Mouse (Mus musculus) cerebellum, adult 11-12 months (tissue): Measurements from ENCODE around the gene Wtap.
"Not testable (repeated sequence)": the region's sequence is repeated elsewhere in the genome, so short reads cannot be mapped to it uniquely, and the experiment has no call there.

ENCODE experiments used
- DNase-seq: peaks from one replicate; pipeline ENCODE4 v3.0.0; 2022

Wtap gene

GRCm38 (mm10) chr17:12960331-12960873, 33.6 kb downstream of the Wtap start, which contains the start of gene Acat2:
Acat2 (minus strand) TSS chr17:12960747.
- DNase-seq = peak; percentile 96

DNA sequence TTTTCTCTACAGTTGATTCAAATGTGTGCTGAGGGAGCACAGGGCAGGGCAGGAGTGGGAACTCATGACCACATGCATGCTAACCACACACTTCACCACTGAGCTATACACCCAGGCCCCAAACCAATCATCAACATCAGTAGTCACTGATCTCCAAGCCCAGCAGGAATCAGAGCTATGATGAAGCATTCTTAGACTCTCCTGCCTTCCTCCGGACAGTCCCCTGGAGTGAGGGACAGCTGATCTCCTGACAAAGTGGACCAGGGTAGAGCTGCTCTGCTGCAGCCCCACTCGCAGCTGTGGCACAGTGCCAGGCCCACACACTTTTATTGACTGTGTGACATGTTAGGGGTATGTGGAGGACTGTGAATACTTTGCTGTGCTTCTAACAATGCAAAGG, 34.6 kb downstream of the Wtap start:
- DNase-seq = peak; percentile 52

- DNase-seq = no peak
These were observed 37.3 kb downstream of the Wtap start for GRCm38 (mm10) chr17:12956664-12957063.

DNA sequence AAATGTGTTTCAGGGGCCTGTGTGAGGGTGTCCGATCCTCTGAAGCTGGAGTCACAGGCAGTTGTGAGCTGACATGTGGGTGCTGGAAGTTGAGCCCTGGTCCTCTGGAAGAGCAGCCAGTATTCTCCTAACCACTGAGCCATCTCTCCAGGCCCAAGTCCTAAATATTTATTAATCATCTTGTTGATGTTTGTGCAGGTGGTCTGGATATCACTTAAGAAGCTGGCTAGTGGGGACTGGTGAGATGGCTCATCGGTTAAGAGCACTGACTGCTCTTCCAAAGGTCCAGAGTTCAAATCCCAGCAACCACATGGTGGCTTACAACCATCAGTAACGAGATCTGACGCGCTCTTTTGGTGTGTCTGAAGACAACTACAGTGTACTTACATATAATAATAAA, 44.3 kb downstream of the Wtap start:
- no peak for DNase-seq

DNA sequence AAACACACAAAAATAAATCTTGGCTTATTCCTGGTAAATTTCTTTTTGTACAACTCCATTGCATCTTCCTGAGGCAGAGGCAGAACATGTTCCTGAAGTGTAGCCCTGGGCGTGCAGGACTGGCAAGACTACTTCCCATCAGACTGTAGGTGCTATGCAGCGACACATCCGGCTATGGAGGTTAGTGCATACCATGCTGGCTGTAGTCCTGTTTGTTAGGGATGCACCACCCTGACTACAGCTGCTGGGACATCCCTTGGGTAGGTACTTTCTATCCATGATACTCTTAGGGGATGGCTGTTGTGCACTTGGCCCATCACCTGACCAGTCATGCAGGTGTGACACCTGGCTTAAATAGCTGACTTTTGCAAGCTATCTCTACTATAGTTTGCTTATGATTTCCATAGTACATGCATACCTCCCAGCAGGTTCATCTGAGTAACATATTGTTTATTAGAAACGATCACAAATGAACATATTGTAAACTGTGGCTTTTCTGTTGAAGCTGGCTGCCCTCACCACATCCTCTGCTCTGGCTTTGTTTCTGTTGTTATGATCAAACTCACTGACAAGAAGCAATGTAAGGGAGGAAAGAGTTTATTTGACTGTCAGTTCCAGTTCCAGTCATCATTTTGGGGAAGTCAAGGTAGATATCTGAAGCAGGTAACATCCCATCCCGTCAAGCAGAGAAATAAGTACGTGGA, 51.4 kb downstream of the Wtap start:
- DNase-seq = no peak

GRCm38 (mm10) chr17:12941543-12942260, 52.3 kb downstream of the Wtap start:
- DNase-seq = no peak

DNA sequence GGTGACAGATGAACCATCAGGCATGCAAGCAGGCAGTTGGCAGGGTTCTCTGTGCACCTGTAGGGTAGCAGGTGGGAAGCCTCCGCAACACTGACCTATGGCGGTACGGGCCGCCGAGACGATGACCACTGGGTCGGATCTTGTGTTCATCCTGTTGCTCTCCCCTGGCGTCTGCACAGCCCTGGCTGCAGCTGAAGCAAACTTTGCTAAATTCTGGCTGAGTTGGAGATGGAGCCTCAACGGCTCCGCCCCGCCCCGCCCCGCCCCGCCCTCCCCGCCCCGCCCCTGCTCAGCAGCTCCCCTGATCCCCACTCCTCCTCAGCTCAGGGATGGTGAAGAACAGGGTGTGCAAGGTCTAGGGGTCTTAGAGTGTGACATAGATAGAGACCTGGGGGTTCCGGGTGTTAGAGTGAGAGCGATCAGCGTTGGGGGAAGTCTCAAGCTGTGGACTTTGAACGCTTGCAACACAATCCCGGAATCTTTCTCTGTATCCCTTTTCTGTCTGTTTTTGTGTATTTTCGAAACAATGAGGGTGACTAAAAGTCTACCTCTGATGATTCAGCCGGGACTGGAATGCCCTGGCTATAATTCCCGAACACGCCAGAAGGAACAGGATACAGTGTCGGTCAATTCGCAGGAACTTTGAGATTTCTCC, 53.7 kb downstream of the Wtap start, which contains the start of gene Acat3:
Gene Acat3 (minus strand): TSS at position 450 of the 655 bp plus-strand sequence.
- DNase-seq = peak; percentile 70

DNA sequence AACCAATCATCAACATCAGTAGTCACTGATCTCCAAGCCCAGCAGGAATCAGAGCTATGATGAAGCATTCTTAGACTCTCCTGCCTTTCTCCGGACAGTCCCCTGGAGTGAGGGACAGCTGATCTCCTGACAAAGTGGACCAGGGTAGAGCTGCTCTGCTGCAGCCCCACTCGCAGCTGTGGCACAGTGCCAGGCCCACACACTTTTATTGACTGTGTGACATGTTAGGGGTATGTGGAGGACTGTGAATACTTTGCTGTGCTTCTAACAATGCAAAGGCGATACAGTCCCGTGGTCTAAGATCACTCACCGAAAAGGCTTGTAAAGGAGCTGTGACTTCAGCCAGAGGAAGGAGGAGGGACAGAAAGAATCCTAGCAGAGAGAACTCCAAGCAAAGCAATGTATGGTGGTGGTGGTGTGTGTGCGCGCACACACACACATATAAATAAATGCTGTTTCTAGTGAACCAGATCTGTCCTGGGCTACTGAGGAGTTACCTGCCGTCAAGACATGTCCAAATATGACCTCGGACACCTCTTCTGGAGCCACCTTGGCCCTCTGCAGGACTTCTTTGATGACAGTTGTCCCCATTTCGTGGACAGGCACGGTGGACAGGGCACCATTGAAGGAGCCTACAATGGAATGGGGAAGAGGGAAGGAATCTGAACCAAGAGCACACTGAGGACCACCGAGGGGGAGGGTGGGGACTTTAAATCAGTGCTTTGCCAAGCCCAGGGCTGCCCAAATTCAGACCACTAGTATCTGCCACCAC, 54.4 kb downstream of the Wtap start:
- not testable (repeated sequence) for DNase-seq

DNA sequence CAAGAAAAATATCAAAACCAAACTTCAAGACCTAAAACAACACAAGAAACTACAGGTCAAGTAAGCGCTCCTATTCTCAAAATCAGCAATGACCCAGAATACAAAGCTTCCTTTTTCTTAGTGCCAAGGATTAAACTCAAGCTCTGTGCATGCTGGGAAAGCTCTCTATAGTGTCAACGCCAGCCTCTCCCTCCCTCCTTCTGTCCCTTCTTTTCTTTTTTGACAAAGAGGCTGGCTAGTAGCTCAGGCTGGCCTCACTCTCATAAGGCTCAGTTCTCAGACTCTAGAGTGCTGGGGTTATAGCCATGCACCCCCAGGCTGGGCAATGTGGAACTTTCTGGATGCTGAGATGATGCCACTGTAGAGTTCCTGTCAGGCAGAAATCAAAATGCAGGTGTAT, 55.9 kb downstream of the Wtap start:
- no peak for DNase-seq

- no peak for DNase-seq
These were observed 56.5 kb downstream of the Wtap start for GRCm38 (mm10) chr17:12937412-12937970.

- DNase-seq = no peak
These were observed 58.2 kb downstream of the Wtap start for GRCm38 (mm10) chr17:12935719-12936118.

GRCm38 (mm10) chr17:12931576-12931975, 62.4 kb downstream of the Wtap start:
- DNase-seq = not testable (repeated sequence)

DNA sequence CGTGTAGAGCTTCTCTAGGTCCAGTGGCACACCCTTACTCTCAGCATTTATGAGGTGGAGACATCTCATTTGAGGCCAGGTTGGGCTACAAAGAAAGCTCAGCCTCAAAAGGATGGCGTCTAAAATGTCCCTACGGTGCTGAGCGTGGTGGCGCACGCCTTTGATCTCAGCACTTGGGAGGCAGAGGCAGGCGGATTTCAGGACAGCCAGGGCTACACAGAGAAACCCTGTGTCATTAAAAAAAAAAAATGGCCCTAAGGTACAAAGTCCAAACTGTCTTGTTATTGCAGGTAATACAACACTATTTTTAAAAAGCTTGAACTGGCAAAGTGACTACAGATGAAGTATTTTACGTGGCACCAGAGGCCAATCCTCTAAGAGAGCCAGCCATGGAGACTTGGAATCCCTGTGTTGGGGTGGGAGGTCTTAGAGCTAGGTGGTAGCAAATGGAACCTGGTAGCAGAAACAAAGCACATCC, 68.2 kb downstream of the Wtap start:
- DNase-seq = no peak

DNA sequence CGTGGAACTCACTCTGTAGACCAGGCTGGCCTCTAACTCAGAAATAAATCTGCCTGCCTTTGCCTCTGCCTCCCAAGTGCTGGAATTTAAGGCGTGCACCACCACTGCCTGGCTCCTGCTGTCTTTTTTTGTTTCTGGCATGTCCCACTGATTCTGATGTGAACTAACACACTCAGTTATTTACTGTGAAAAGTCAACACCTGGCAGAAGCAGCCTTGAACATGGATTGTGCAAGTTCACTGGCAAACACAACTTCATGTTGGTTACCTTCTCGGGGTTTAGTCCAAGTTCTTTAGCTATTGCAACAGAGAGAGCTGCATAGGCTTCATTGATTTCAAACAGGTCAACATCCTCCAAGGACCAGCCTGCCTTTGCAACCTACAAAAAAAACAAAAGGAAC, 69.0 kb downstream of the Wtap start:
- DNase-seq = no peak

DNA sequence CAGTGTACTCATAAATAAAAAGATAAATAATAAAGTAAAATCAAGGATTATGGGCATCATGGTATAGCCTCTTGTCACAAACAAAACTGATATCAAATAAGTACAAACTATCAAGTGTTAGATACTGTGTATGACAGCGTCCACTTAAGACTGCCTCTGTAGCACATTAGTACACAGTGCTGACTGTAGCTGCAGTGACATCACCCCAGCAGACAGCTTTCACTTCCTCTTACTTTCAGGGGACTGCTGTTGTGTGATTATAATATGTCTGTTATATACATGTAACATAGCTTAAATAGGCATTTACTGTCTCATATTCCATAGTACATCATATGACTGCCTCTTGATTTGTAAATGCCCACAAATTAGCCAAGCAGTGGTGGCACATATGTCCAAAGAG, 72.9 kb downstream of the Wtap start:
- no peak for DNase-seq
